Mouse (Mus musculus) ES-E14 (cell line): ENCODE data around the gene Sesn2. TPM values are rescaled to one million over a fixed set of nuclear protein-coding genes. Genes with fewer than 3 reads are reported as not detected.

Experiments
- DNase-seq: peaks from one replicate; pipeline ENCODE4 v3.0.0-alpha.2; 2013; ENCODE audit warnings: low read depth, low spot score
- H3K27ac ChIP-seq: 2 replicates; pipeline ENCODE4 v1.5.1; 2012; ENCODE audit warnings: low read depth, mild to moderate bottlenecking, low read length, moderate library complexity, mixed read lengths; ENCODE audit not compliant: poor library complexity, insufficient read depth, severe bottlenecking
- H3K36me3 ChIP-seq: 2 replicates; pipeline ENCODE4 v1.6.1; 2012; ENCODE audit warnings: mild to moderate bottlenecking, low read length, moderate library complexity, mixed read lengths; ENCODE audit not compliant: control insufficient read depth, poor library complexity, insufficient read depth, severe bottlenecking
- H3K4me1 ChIP-seq, 2 experiments: fragments of 150-350 bp in 1 of 2; sonication (generic) in 1 of 2; 2 replicates each; pipeline ENCODE4 v1.6.1; 2012; ENCODE audit warnings: low read length in 2 of 2, mild to moderate bottlenecking in 1 of 2, mixed read lengths in 1 of 2; ENCODE audit not compliant: control insufficient read depth in 2 of 2, insufficient read depth in 2 of 2, poor library complexity in 1 of 2
- H3K4me3 ChIP-seq, 2 experiments: fragments of 150-350 bp in 1 of 2; sonication (generic) in 1 of 2; 2 replicates each; pipeline ENCODE4 v1.5.1; 2012; ENCODE audit warnings: low read length in 2 of 2, low read depth in 1 of 2, mild to moderate bottlenecking in 1 of 2, mixed read lengths in 1 of 2; ENCODE audit not compliant: insufficient read depth in 1 of 2, poor library complexity in 1 of 2, severe bottlenecking in 1 of 2
- H3K9ac ChIP-seq: 2 replicates; pipeline ENCODE4 v1.6.1; 2012; ENCODE audit warnings: low read depth, mild to moderate bottlenecking, low read length, mixed read lengths; ENCODE audit not compliant: poor library complexity, insufficient read depth, severe bottlenecking
- H3K9me3 ChIP-seq: fragments of 150-350 bp; sonication (generic); 2 replicates; pipeline ENCODE4 v1.6.1; 2012; ENCODE audit warnings: low read depth, mild to moderate bottlenecking, low read length; ENCODE audit not compliant: control insufficient read depth, insufficient read depth
- CHD2 ChIP-seq: IDR thresholded peaks from 2 replicates; pipeline ENCODE4 v1.6.1; 2014; ENCODE audit warnings: mild to moderate bottlenecking, low read depth, low read length, inconsistent platforms
- HCFC1 ChIP-seq: IDR thresholded peaks from 2 replicates; pipeline ENCODE4 v1.6.1; 2012; ENCODE audit warnings: low read length, inconsistent platforms, borderline replicate concordance; ENCODE audit not compliant: insufficient read depth
- MAFK ChIP-seq: IDR thresholded peaks from 2 replicates; pipeline ENCODE4 v1.6.1; 2014; ENCODE audit warnings: mild to moderate bottlenecking, low read depth, low read length, inconsistent platforms; ENCODE audit not compliant: insufficient read depth
- ZC3H11A ChIP-seq: IDR thresholded peaks from 2 replicates; pipeline ENCODE4 v1.6.1; 2012; ENCODE audit warnings: low read depth, mild to moderate bottlenecking, inconsistent platforms, low read length, borderline replicate concordance
- ZNF384 ChIP-seq: IDR thresholded peaks from 2 replicates; pipeline ENCODE4 v1.6.1; 2012; ENCODE audit warnings: low read depth, low read length, inconsistent platforms
- in situ Hi-C, 2 experiments: fragments of 600-800 bp; cut with MboI; formaldehyde crosslinking; loops; one replicate each; pipeline ENCODE4 v1.15.1; 2025; ENCODE audit warnings: low sequenced_read_pairs in 2 of 2, inconsistent platforms in 1 of 2; ENCODE audit not compliant: unreplicated experiment in 2 of 2
- total RNA-seq: library from RNA; depleted of rRNA; stranded (reverse); fragments of 300-350 nt; gene quantifications from 2 replicates; pipeline ENCODE4 v1.2.3, GENCODE M21; 2012

The Sesn2 gene
- total RNA-seq, 1 experiment: 75.8 TPM

- no peak for TF ChIP-seq MAFK
- TF ChIP-seq ZC3H11A: no peak
- no peak for TF ChIP-seq CHD2
- no peak for TF ChIP-seq HCFC1
- TF ChIP-seq ZNF384: no peak
- no peak overlapping the region for H3K4me3 ChIP-seq
- no peak overlapping the region for H3K9ac ChIP-seq
- in situ Hi-C loops: no loop called here
- peaks cover 2 to 9% of the 10 kb centered on the region in 2 experiments; a peak in 2 of 4 replicates for H3K4me1 ChIP-seq
- H3K9me3 ChIP-seq: no peaks in the 10 kb centered on the region
- H3K36me3 ChIP-seq: peaks cover 9% of the 10 kb centered on the region; the same call in 1 of the 2 replicates
- no peak for DNase-seq
- H3K27ac ChIP-seq: no peak overlapping the region
Measured at GRCm38 (mm10) chr4:132527917-132528522, 17.7 kb upstream of the Sesn2 start.

GRCm38 (mm10) chr4:132526678-132527077 is 16.4 kb upstream of the Sesn2 start:
- H3K9ac ChIP-seq: no peak overlapping the region
- H3K4me1 ChIP-seq: peaks cover 2 to 9% of the 10 kb centered on the region in 2 experiments; a peak in 2 of 4 replicates
- DNase-seq: no peak
- H3K4me3 ChIP-seq: no peak overlapping the region
- no peak overlapping the region for H3K27ac ChIP-seq
- in situ Hi-C loops: no loop called here
- H3K36me3 ChIP-seq: peaks cover 9% of the 10 kb centered on the region; the same call in 1 of the 2 replicates
- TF ChIP-seq MAFK: no peak
- TF ChIP-seq ZNF384: no peak
- TF ChIP-seq CHD2: no peak
- TF ChIP-seq HCFC1: no peak
- no peak for TF ChIP-seq ZC3H11A
- no peaks in the 10 kb centered on the region for H3K9me3 ChIP-seq

- H3K27ac ChIP-seq: peak overlapping the region; percentile 91
- H3K4me3 ChIP-seq: peak overlapping the region; percentile 18 to 35
- peak overlapping the region; percentile 63; the same call in 1 of the 2 replicates for H3K9ac ChIP-seq
- no peak for DNase-seq
- no peak for TF ChIP-seq CHD2
- TF ChIP-seq HCFC1: no peak
- no peak for TF ChIP-seq MAFK
- no peak for TF ChIP-seq ZNF384
- no peak for TF ChIP-seq ZC3H11A
- in situ Hi-C loops: no loop called here
- H3K36me3 ChIP-seq: peaks cover 2% of the 10 kb centered on the region; the same call in 1 of the 2 replicates
- H3K9me3 ChIP-seq: no peaks in the 10 kb centered on the region
- peaks cover 2 to 8% of the 10 kb centered on the region in 2 experiments; a peak in 2 of 4 replicates for H3K4me1 ChIP-seq
Measured at GRCm38 (mm10) chr4:132524808-132525207, 14.5 kb upstream of the Sesn2 start.

GRCm38 (mm10) chr4:132524321-132524741 is 14.0 kb upstream of the Sesn2 start:
- TF ChIP-seq ZNF384 (no peak), CHD2 (no peak), MAFK (no peak), ZC3H11A (no peak), HCFC1 (no peak)
- in situ Hi-C loops: no loop called here
- no peaks in the 10 kb centered on the region for H3K9me3 ChIP-seq
- peak overlapping the region; percentile 18 to 35 for H3K4me3 ChIP-seq
- peaks cover 2% of the 10 kb centered on the region; the same call in 1 of the 2 replicates for H3K36me3 ChIP-seq
- peaks cover 2 to 8% of the 10 kb centered on the region in 2 experiments; a peak in 2 of 4 replicates for H3K4me1 ChIP-seq
- peak overlapping the region; percentile 63; the same call in 1 of the 2 replicates for H3K9ac ChIP-seq
- peak overlapping the region; percentile 91 for H3K27ac ChIP-seq
- no peak for DNase-seq
